Mouse (Mus musculus) embryonic fibroblast, embryonic 13.5 days (primary cell): ENCODE data around the gene H2al1j. TPM values are rescaled to one million over a fixed set of nuclear protein-coding genes. Genes with fewer than 3 reads are reported as not detected.

Source experiments
- H3K27ac ChIP-seq: 2 replicates; pipeline ENCODE4 v1.5.1; 2012; ENCODE audit warnings: low read length, control low read depth, inconsistent platforms; ENCODE audit not compliant: insufficient read depth
- H3K4me1 ChIP-seq: 2 replicates; pipeline ENCODE4 v1.6.1; 2011; ENCODE audit warnings: low read length; ENCODE audit not compliant: control insufficient read depth, insufficient read depth
- H3K4me3 ChIP-seq: 2 replicates; pipeline ENCODE4 v1.5.1; 2011; ENCODE audit warnings: mild to moderate bottlenecking, control low read depth, low read length; ENCODE audit not compliant: insufficient read depth
- CTCF ChIP-seq: IDR thresholded peaks from 2 replicates; pipeline ENCODE4 v1.5.1; 2011; ENCODE audit warnings: mild to moderate bottlenecking, control low read depth, low read length, moderate library complexity, borderline replicate concordance; ENCODE audit not compliant: insufficient read depth
- POLR2A ChIP-seq: IDR thresholded peaks from 2 replicates; pipeline ENCODE4 v1.6.1; 2011; ENCODE audit warnings: low read depth, mild to moderate bottlenecking, control low read depth, low read length, moderate library complexity
- polyA plus RNA-seq: library from polyadenylated mRNA; stranded (reverse); fragments of >200 nt; gene quantifications from 2 replicates; pipeline ENCODE4 v1.2.4, GENCODE M21; 2011; ENCODE audit warnings: low read depth; ENCODE audit not compliant: missing spikeins, insufficient read length

H2al1j gene
- polyA plus RNA-seq, 1 experiment = not detected

- TF ChIP-seq POLR2A (no peak), CTCF (no peak)
- Histone ChIP-seq H3K27ac (no peak overlapping the region), H3K4me3 (no peak overlapping the region), H3K4me1 (no peaks in the 10 kb centered on the region)
Measured at GRCm38 (mm10) chrX:11345762-11346161, 18.1 kb downstream of the H2al1j start.

- no peaks in the 10 kb centered on the region for H3K4me1 ChIP-seq
Measured at GRCm38 (mm10) chrX:11346756-11347155, 19.1 kb downstream of the H2al1j start.

GRCm38 (mm10) chrX:11360823-11361222 lies 33.2 kb downstream of the H2al1j start:
- no peak overlapping the region for H3K4me3 ChIP-seq
- H3K27ac ChIP-seq = no peak overlapping the region
- no peaks in the 10 kb centered on the region for H3K4me1 ChIP-seq
- TF ChIP-seq POLR2A (no peak), CTCF (no peak)

More at GRCm38 (mm10) chrX:11346756-11347155, 19.1 kb downstream of the H2al1j start:
- no peak overlapping the region for H3K27ac ChIP-seq
- no peak overlapping the region for H3K4me3 ChIP-seq
- no peak for TF ChIP-seq CTCF

GRCm38 (mm10) chrX:11361261-11361660 lies 33.6 kb downstream of the H2al1j start:
- H3K4me1 ChIP-seq = no peaks in the 10 kb centered on the region
- no peak overlapping the region for H3K27ac ChIP-seq
- TF ChIP-seq POLR2A (no peak), CTCF (no peak)
- no peak overlapping the region for H3K4me3 ChIP-seq

GRCm38 (mm10) chrX:11363890-11364289 lies 36.3 kb downstream of the H2al1j start:
- TF ChIP-seq POLR2A = no peak
- no peak for TF ChIP-seq CTCF
- Histone ChIP-seq H3K27ac (no peak overlapping the region), H3K4me1 (no peaks in the 10 kb centered on the region), H3K4me3 (no peak overlapping the region)

- Histone ChIP-seq H3K4me3 (no peak overlapping the region), H3K27ac (no peak overlapping the region), H3K4me1 (no peaks in the 10 kb centered on the region)
- no peak for TF ChIP-seq POLR2A
- TF ChIP-seq CTCF = no peak
Measured at GRCm38 (mm10) chrX:11365151-11365550, 37.5 kb downstream of the H2al1j start.

Other genes with a start within 250 kb of the H2al1j start
- not detected in 2 replicates for gene H2al1a, start 28.6 kb upstream of the H2al1j start, polyA plus RNA-seq
- not detected in 2 replicates for gene H2al1b, start 25.4 kb upstream of the H2al1j start, polyA plus RNA-seq
- not detected in 2 replicates for gene H2al1c, start 22.2 kb upstream of the H2al1j start, polyA plus RNA-seq
- not detected in 2 replicates for gene H2al1d, start 19.0 kb upstream of the H2al1j start, polyA plus RNA-seq
- not detected in 2 replicates for gene H2al1e, start 15.9 kb upstream of the H2al1j start, polyA plus RNA-seq
- not detected in 2 replicates for gene H2al1f, start 12.7 kb upstream of the H2al1j start, polyA plus RNA-seq
- gene H2al1g, start 9.6 kb upstream of the H2al1j start, polyA plus RNA-seq = not detected in 2 replicates
- not detected in 2 replicates for gene H2al1h, start 6.3 kb upstream of the H2al1j start, polyA plus RNA-seq
- not detected in 2 replicates for gene H2al1i, start 3.2 kb upstream of the H2al1j start, polyA plus RNA-seq